Mouse (Mus musculus): Measurements from ENCODE around the gene Ap1g2.

GRCm38 (mm10) chr14:55102253-55102785, 4.1 kb downstream of the Ap1g2 start:
- TF ChIP-seq CTCF (IDR thresholded peaks at IDR 0.05; ENCODE audit: low read depth, low read length): no peak
- no peak for TF ChIP-seq POLR2A (IDR thresholded peaks at IDR 0.05; ENCODE audit: borderline replicate concordance, low read depth, low read length)
